Mouse (Mus musculus) heart, adult 2 months (tissue): ENCODE results near the gene Fgfr2. TPM values are rescaled to one million over a fixed set of nuclear protein-coding genes. Genes with fewer than 3 reads are reported as not detected.

Source experiments
- DNase-seq, 2 experiments: peaks; one replicate each; pipeline ENCODE4 v3.0.0; 2021
- H3K27ac ChIP-seq: fragments of 200-600 bp; 2 replicates; pipeline ENCODE4 v1.8.1; 2022
- H3K27me3 ChIP-seq: fragments of 200-500 bp; 2 replicates; pipeline ENCODE4 v1.6.1; 2012; ENCODE audit warnings: mild to moderate bottlenecking, low read length, inconsistent platforms, mixed read lengths; ENCODE audit not compliant: control insufficient read depth, insufficient read depth
- H3K36me3 ChIP-seq: fragments of 200-500 bp; 2 replicates; pipeline ENCODE4 v1.6.1; 2012; ENCODE audit warnings: low read length, inconsistent platforms; ENCODE audit not compliant: control insufficient read depth, insufficient read depth
- H3K4me1 ChIP-seq: fragments of 200-500 bp; 2 replicates; pipeline ENCODE4 v1.6.1; 2011; ENCODE audit warnings: low read length; ENCODE audit not compliant: control insufficient read depth, insufficient read depth
- H3K4me3 ChIP-seq: fragments of 200-600 bp; 2 replicates; pipeline ENCODE4 v1.8.1; 2022
- H3K79me2 ChIP-seq: fragments of 200-500 bp; replicated peaks from 2 replicates; pipeline ENCODE4 v1.6.1; 2012; ENCODE audit warnings: mild to moderate bottlenecking, inconsistent platforms, low read length, moderate library complexity, mixed read lengths; ENCODE audit not compliant: control insufficient read depth, insufficient read depth
- H3K9ac ChIP-seq: fragments of 200-500 bp; 2 replicates; pipeline ENCODE4 v1.6.1; 2012; ENCODE audit warnings: low read depth, mild to moderate bottlenecking, control low read depth, inconsistent platforms, low read length, mixed read lengths
- CTCF ChIP-seq: fragments of 200-600 bp; IDR thresholded peaks from 2 replicates; pipeline ENCODE4 v1.8.1; 2022; ENCODE audit warnings: antibody characterized with exemption, mild to moderate bottlenecking, moderate library complexity
- EP300 ChIP-seq: fragments of 200-500 bp; IDR thresholded peaks from 2 replicates; pipeline ENCODE4 v1.6.1; 2011; ENCODE audit warnings: low read depth, low read length, control low read depth; ENCODE audit not compliant: insufficient read depth
- POLR2A ChIP-seq: fragments of 200-500 bp; IDR thresholded peaks from 2 replicates; pipeline ENCODE4 v1.6.1; 2011; ENCODE audit warnings: mild to moderate bottlenecking, low read depth, low read length, control low read depth; ENCODE audit not compliant: insufficient read depth
- WGBS: fragments of 180-500 bp; shearing (Covaris S2); methylation state at CpG from one replicate; pipeline ENCODE4 v1.1.7; 2018; 5-methylcytosine and 5-hydroxymethylcytosine counted together
- intact Hi-C: fragments of 180-260 bp; cut with DNase I; formaldehyde crosslinking; loops from one replicate; pipeline ENCODE4 v1.15.1; 2025
- polyA plus RNA-seq: library from polyadenylated mRNA; depleted of rRNA; stranded (reverse); fragments of >200 nt; gene quantifications from 2 replicates; pipeline ENCODE4 v1.2.3, GENCODE M21; 2012
- total RNA-seq, 2 experiments: library from RNA; stranded (reverse); gene quantifications; 2 replicates each; pipeline ENCODE4 v1.2.3; 2021

Fgfr2 gene
- total and polyA plus RNA-seq, 3 experiments, result 1.1 to 2.0 (median 1.3) TPM

GRCm38 (mm10) chr7:133162131-133162530 is 39.0 kb upstream of the Fgfr2 start:
- intact Hi-C loops, result no loop called here
- 39% methylated on average over 2 of the region's 2 CpGs for WGBS
- Histone ChIP-seq H3K4me1 (no peaks in the 10 kb centered on the region), H3K79me2 (no peaks in the 10 kb centered on the region), H3K4me3 (no peak overlapping the region), H3K9ac (no peak overlapping the region), H3K27ac (no peak overlapping the region), H3K27me3 (no peaks in the 10 kb centered on the region), H3K36me3 (no peaks in the 10 kb centered on the region)
- DNase-seq, result no peak
- TF ChIP-seq POLR2A (no peak), CTCF (no peak), EP300 (no peak)

GRCm38 (mm10) chr7:133161362-133162080 is 38.4 kb upstream of the Fgfr2 start:
- H3K36me3 ChIP-seq, result no peaks in the 10 kb centered on the region
- no peaks in the 10 kb centered on the region for H3K27me3 ChIP-seq
- H3K4me3 ChIP-seq, result no peak overlapping the region
- no peak for TF ChIP-seq CTCF
- TF ChIP-seq POLR2A, result no peak
- no peak for TF ChIP-seq EP300
- H3K9ac ChIP-seq, result no peak overlapping the region
- intact Hi-C loops, result no loop called here
- 73% methylated on average over 7 of the region's 7 CpGs for WGBS
- no peaks in the 10 kb centered on the region for H3K79me2 ChIP-seq
- no peak for DNase-seq
- no peak overlapping the region for H3K27ac ChIP-seq
- H3K4me1 ChIP-seq, result no peaks in the 10 kb centered on the region

- intact Hi-C loops, result no loop called here
- WGBS, result 91% methylated on average over 3 of the region's 3 CpGs
These were observed 36.4 kb upstream of the Fgfr2 start for GRCm38 (mm10) chr7:133159519-133159918.

GRCm38 (mm10) chr7:133155621-133156020 is 32.5 kb upstream of the Fgfr2 start:
- Histone ChIP-seq H3K4me1 (no peaks in the 10 kb centered on the region), H3K27ac (no peak overlapping the region), H3K4me3 (no peak overlapping the region), H3K27me3 (no peaks in the 10 kb centered on the region), H3K79me2 (no peaks in the 10 kb centered on the region), H3K9ac (no peak overlapping the region), H3K36me3 (no peaks in the 10 kb centered on the region)
- intact Hi-C loops, result no loop called here
- WGBS, result 90% methylated on average over 12 of the region's 12 CpGs
- DNase-seq, result no peak
- no peak for TF ChIP-seq EP300
- TF ChIP-seq POLR2A, result no peak
- TF ChIP-seq CTCF, result no peak

More at GRCm38 (mm10) chr7:133159519-133159918, 36.4 kb upstream of the Fgfr2 start:
- Histone ChIP-seq H3K27me3 (no peaks in the 10 kb centered on the region), H3K27ac (no peak overlapping the region), H3K36me3 (no peaks in the 10 kb centered on the region), H3K79me2 (no peaks in the 10 kb centered on the region), H3K4me3 (no peak overlapping the region), H3K9ac (no peak overlapping the region), H3K4me1 (no peaks in the 10 kb centered on the region)
- DNase-seq, result no peak
- TF ChIP-seq CTCF (no peak), POLR2A (no peak), EP300 (no peak)

- Histone ChIP-seq H3K36me3 (no peaks in the 10 kb centered on the region), H3K27me3 (no peaks in the 10 kb centered on the region), H3K27ac (no peak overlapping the region), H3K79me2 (no peaks in the 10 kb centered on the region), H3K4me1 (no peaks in the 10 kb centered on the region), H3K9ac (no peak overlapping the region), H3K4me3 (no peak overlapping the region)
- DNase-seq, result no peak
- 77% methylated on average over 6 of the region's 6 CpGs for WGBS
- no peak for TF ChIP-seq EP300
- TF ChIP-seq CTCF, result no peak
- TF ChIP-seq POLR2A, result no peak
- intact Hi-C loops, result no loop called here
These were observed 31.7 kb upstream of the Fgfr2 start for GRCm38 (mm10) chr7:133154846-133155245.

- Histone ChIP-seq H3K79me2 (no peaks in the 10 kb centered on the region), H3K4me3 (no peak overlapping the region), H3K9ac (no peak overlapping the region), H3K4me1 (no peaks in the 10 kb centered on the region), H3K27ac (no peak overlapping the region), H3K36me3 (no peaks in the 10 kb centered on the region), H3K27me3 (no peaks in the 10 kb centered on the region)
- TF ChIP-seq EP300 (no peak), POLR2A (no peak)
- DNase-seq, result no peak
- 79% methylated on average over 8 of the region's 8 CpGs for WGBS
- intact Hi-C loops, result no loop called here
These were observed 16.7 kb upstream of the Fgfr2 start for GRCm38 (mm10) chr7:133139689-133140336.
